Mouse (Mus musculus) midbrain, embryonic 11.5 days (tissue): ENCODE measurements around the gene Gin1. TPM values are rescaled to one million over a fixed set of nuclear protein-coding genes. Genes with fewer than 3 reads are reported as not detected.

Experiments
- ATAC-seq: fragments of 200-750 bp; cut with Nextera tagmentation; 2 replicates; pipeline ENCODE4 v1.8.0; 2017; ENCODE audit warnings: moderate TSS enrichment, moderate library complexity; ENCODE audit not compliant: low FRiP score
- DNase-seq: peaks from one replicate; pipeline ENCODE4 v3.0.0; 2015; ENCODE audit warnings: low spot score; ENCODE audit errors: missing footprints
- H3K27ac ChIP-seq: fragments of 300-500 bp; sonication (generic); 2 replicates; pipeline ENCODE4 v1.5.1; 2014; ENCODE audit warnings: low read depth, low read length
- H3K27me3 ChIP-seq: fragments of 300-500 bp; sonication (generic); 2 replicates; pipeline ENCODE4 v1.6.1; 2014; ENCODE audit warnings: mild to moderate bottlenecking, low read length, moderate library complexity, mixed read lengths; ENCODE audit not compliant: control insufficient read depth, insufficient read depth
- H3K36me3 ChIP-seq: fragments of 300-500 bp; sonication (generic); 2 replicates; pipeline ENCODE4 v1.6.1; 2014; ENCODE audit warnings: mild to moderate bottlenecking, low read length, moderate library complexity, mixed read lengths; ENCODE audit not compliant: control insufficient read depth, insufficient read depth
- H3K4me1 ChIP-seq: fragments of 300-500 bp; sonication (generic); 2 replicates; pipeline ENCODE4 v1.6.1; 2014; ENCODE audit warnings: low read length; ENCODE audit not compliant: control insufficient read depth, insufficient read depth
- H3K4me2 ChIP-seq: fragments of 300-500 bp; sonication (generic); 2 replicates; pipeline ENCODE4 v1.6.1; 2014; ENCODE audit warnings: mild to moderate bottlenecking, moderate library complexity
- H3K4me3 ChIP-seq: fragments of 300-500 bp; sonication (generic); 2 replicates; pipeline ENCODE4 v1.5.1; 2014; ENCODE audit warnings: low read depth, low read length
- H3K9ac ChIP-seq: fragments of 300-500 bp; sonication (generic); 2 replicates; pipeline ENCODE4 v1.6.1; 2014; ENCODE audit warnings: low read length
- H3K9me3 ChIP-seq: fragments of 300-500 bp; sonication (generic); 2 replicates; pipeline ENCODE4 v1.6.1; 2016; ENCODE audit warnings: low read length; ENCODE audit not compliant: control insufficient read depth
- WGBS: fragments of 180-500 bp; shearing (Covaris S2); extraction: QIAGEN DNeasy Blood & Tissue Kit; methylation state at CpG from one replicate; pipeline ENCODE4 v1.1.7; 2014; 5-methylcytosine and 5-hydroxymethylcytosine counted together
- polyA plus RNA-seq: library from polyadenylated mRNA; unstranded; fragments of >200 nt; fragmentation: Nextera tagmentation; extraction: Ambion mirVana; gene quantifications from 2 replicates; pipeline ENCODE4 v1.2.1, GENCODE M21; 2014

Gene Gin1
- 14.2 and 16.2 TPM in 2 replicates for polyA plus RNA-seq

DNA sequence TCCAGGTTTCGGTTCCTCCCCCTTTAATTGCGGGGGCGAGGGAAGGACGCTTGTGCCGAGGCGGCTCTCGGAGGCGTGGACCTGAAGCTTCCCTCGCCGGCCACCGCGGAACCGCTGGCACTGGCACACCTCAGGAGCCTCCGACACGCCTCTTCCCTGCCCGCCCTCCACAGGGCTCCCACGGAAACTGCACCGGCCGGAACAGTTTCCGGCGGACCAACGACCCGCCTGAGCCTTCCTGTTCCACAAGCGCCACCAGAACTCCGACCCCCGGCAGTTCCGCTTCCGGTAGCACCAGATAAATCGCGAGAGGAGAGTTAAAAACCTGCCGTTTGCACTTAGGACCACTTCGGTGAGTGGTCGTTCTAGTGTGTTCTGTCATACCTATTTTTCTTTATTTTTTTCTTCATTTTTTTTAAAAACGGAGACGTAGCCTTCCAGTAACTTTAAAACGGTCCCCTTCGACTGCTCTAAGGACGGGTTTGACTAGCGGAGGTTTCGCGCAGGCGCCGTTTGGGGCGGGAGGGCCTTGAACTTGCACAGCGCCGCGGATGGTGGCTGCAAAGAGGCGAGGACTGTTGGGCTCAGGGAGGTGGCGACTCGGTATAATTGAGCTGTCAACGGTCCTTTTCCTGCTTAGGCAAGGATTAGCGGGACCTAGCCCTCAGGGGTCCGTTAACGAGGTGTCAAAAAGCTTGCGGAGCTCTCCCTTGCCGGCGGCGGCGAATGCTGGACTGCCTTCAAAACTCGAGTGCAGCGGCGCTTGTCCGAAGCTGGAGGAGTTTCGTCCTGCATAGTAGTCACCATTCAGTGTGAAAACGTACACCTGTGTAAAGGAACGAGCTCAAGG lies at the start of gene Gin1, which contains the start of gene Ppip5k2:
Gene Gin1 (plus strand): TSS at position 269 of the 850 bp plus-strand sequence.
Gene Ppip5k2 (minus strand): TSS at position 508 of the 850 bp plus-strand sequence.
- under 1% methylated on average over 65 of the region's 66 CpGs for WGBS

DNA sequence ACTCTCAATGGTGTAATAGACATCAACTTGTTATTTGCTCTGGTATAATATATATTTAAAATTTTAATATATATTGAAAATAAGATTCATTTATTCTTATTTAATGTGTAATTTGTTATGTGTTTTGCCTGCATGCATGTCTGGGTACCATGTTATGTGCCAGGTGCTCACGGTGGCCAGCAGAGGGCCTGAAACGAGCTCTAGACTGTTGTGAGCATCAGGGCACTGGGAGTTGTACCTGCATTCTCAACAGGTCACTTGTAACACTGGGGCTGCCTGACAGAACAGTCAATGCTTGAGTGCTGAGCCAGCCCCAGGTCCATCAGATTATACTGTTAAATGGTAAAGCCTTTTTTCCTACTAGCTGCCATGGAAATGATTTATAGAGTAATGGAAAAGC lies 43.2 kb upstream of the Gin1 start:
- 82% methylated on average over 2 of the region's 2 CpGs for WGBS
- H3K4me3 ChIP-seq, result no peak overlapping the region
- 0 out of 2 replicates have a peak, but pooled peaks have one; percentile 42 for ATAC-seq
- no peak overlapping the region for H3K27ac ChIP-seq
- DNase-seq, result no peak
- H3K36me3 ChIP-seq, result no peaks in the 10 kb centered on the region
- no peaks in the 10 kb centered on the region for H3K4me1 ChIP-seq
- no peak overlapping the region for H3K4me2 ChIP-seq
- no peak overlapping the region for H3K9ac ChIP-seq
- H3K27me3 ChIP-seq, result no peaks in the 10 kb centered on the region
- H3K9me3 ChIP-seq, result no peaks in the 10 kb centered on the region

More for the DNA sequence above, at the start of gene Gin1, which contains the start of gene Ppip5k2:
- H3K27me3 ChIP-seq, result 0 out of 2 replicates have a peak, but pooled peaks cover 2% of the 10 kb centered on the region
- peak within 1 kb of the TSS; percentile 88 for H3K9ac ChIP-seq
- peak within 1 kb of the TSS; percentile 71 for H3K27ac ChIP-seq
- peak within 1 kb of the TSS; percentile 66 for H3K4me2 ChIP-seq
- peak; percentile 100 for DNase-seq
- H3K36me3 ChIP-seq, result no peaks in the 10 kb centered on the region
- peak within 1 kb of the TSS; percentile 76 for H3K4me3 ChIP-seq
- H3K4me1 ChIP-seq, result peaks cover 2% of the 10 kb centered on the region; the same call in 1 of the 2 replicates
- no peaks in the 10 kb centered on the region for H3K9me3 ChIP-seq
- peak; percentile 98 for ATAC-seq

DNA sequence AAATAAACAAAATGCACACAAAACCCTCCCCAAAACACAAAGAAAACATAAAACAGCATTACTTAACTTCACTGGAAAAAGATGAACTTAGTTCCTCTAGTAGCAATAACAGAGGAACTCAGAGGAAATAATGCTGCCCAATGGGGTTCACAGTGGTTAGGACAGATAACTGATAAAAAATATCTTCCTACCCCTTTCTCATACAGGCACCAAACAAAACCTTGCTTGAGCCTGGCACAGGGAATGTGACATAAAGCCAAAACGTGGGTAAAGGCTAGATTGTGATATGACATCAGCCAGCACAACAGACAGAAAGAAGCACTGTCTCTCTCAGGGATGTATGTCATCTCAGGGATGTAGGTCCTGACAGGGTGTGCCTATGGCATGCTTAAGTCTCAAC lies 40.6 kb upstream of the Gin1 start:
- no peak overlapping the region for H3K27ac ChIP-seq
- ATAC-seq, result no peak
- H3K4me2 ChIP-seq, result no peak overlapping the region
- H3K4me1 ChIP-seq, result no peaks in the 10 kb centered on the region
- no peak overlapping the region for H3K4me3 ChIP-seq
- H3K36me3 ChIP-seq, result no peaks in the 10 kb centered on the region
- no peak for DNase-seq
- no peaks in the 10 kb centered on the region for H3K9me3 ChIP-seq
- WGBS, result 82% methylated on average over 1 of the region's 1 CpGs
- no peaks in the 10 kb centered on the region for H3K27me3 ChIP-seq
- no peak overlapping the region for H3K9ac ChIP-seq

DNA sequence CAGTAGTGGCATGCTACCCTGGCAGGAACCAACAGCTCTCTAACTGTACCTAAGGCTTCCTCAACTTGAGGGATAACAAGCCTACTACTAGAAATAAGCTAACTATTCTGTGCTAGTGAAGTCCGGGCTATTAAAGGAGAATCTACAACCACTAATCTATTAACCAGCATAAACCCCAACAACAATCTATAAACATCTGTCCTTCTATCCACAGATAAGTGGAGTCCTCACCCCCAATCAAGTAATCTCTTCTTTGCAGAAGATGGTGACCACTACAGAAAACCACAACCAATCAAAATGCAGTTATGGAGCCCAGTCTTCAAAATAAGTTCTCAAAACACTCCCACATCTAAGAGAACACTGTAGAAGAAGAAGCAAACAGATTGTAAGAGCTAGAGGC lies 26.9 kb upstream of the Gin1 start:
- H3K4me2 ChIP-seq, result no peak overlapping the region
- H3K4me3 ChIP-seq, result no peak overlapping the region
- no peak overlapping the region for H3K9ac ChIP-seq
- H3K4me1 ChIP-seq, result no peaks in the 10 kb centered on the region
- no peaks in the 10 kb centered on the region for H3K27me3 ChIP-seq
- 92% methylated on average over 1 of the region's 1 CpGs for WGBS
- no peak overlapping the region for H3K27ac ChIP-seq
- ATAC-seq (no peak), DNase-seq (no peak)
- no peaks in the 10 kb centered on the region for H3K9me3 ChIP-seq
- peaks cover 10% of the 10 kb centered on the region; the same call in 1 of the 2 replicates for H3K36me3 ChIP-seq

DNA sequence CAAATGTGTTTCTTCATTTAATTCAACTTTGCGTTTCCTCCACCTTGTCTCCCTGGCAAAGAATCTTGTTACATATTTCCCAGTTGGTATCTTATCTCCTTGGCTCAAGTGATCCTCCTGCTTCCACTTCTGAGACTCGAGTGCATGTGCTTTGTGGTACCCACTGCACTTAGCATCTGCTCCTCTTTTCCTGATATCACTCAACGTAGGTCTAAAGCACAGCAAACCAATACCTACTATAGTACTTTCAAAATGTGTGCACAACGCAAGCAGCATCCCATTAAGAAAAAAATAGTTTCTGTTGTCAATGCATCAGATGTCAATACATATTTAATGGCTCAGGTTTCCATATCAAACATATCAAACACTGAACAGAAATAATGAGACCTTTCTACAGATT lies 24.3 kb upstream of the Gin1 start:
- WGBS, result 89% methylated on average over 4 of the region's 4 CpGs
- no peaks in the 10 kb centered on the region for H3K9me3 ChIP-seq
- no peak overlapping the region for H3K4me2 ChIP-seq
- no peak for DNase-seq
- no peaks in the 10 kb centered on the region for H3K4me1 ChIP-seq
- peaks cover 2% of the 10 kb centered on the region; the same call in 1 of the 2 replicates for H3K36me3 ChIP-seq
- H3K27me3 ChIP-seq, result no peaks in the 10 kb centered on the region
- H3K27ac ChIP-seq, result no peak overlapping the region
- no peak overlapping the region for H3K9ac ChIP-seq
- no peak for ATAC-seq
- H3K4me3 ChIP-seq, result no peak overlapping the region

DNA sequence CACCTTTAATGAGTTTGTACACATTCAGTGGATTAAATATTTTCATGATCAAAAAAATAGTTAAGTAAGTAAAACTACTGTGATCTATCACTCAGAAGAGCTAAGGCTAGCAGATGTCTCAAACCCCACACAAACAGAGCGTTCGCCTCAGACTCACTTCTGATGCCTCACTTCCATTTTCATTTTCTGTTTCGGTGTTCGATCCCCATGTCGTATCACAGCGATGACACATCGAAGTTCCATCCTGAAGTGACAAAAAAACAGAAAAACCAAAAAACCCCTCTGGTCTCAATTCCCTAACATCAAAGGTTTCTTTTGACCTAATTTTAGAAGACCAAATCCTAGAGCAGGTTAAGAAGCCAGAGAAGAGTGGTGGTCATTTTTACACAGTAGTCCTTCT lies 23.7 kb upstream of the Gin1 start:
- no peaks in the 10 kb centered on the region for H3K27me3 ChIP-seq
- no peak overlapping the region for H3K4me2 ChIP-seq
- no peak overlapping the region for H3K9ac ChIP-seq
- WGBS, result 98% methylated on average over 7 of the region's 7 CpGs
- H3K36me3 ChIP-seq, result peaks cover 2% of the 10 kb centered on the region; the same call in 1 of the 2 replicates
- H3K27ac ChIP-seq, result no peak overlapping the region
- DNase-seq (no peak), ATAC-seq (no peak)
- H3K4me1 ChIP-seq, result no peaks in the 10 kb centered on the region
- H3K9me3 ChIP-seq, result no peaks in the 10 kb centered on the region
- no peak overlapping the region for H3K4me3 ChIP-seq

DNA sequence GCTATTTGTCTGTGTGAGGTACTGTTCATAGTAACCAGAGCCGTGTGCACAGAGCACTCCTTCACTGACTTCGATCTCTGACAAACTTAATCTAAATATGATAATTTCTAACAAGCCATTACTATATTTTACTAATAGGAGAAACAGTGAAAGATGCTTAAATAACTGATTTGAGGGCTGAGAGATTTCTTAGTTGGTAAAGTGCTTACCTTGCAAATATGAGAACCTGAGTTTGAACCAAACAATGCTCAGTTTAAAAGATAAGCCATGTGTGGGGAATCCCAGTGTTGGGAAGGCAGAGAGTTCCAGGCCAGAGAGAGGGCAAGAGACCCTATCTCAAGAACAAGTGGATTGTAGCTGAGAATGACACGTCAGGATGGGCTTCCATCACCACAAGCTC lies 21.8 kb upstream of the Gin1 start:
- no peaks in the 10 kb centered on the region for H3K9me3 ChIP-seq
- H3K27ac ChIP-seq, result no peak overlapping the region
- H3K4me2 ChIP-seq, result no peak overlapping the region
- 93% methylated on average over 3 of the region's 3 CpGs for WGBS
- no peak overlapping the region for H3K9ac ChIP-seq
- no peak overlapping the region for H3K4me3 ChIP-seq
- H3K4me1 ChIP-seq, result no peaks in the 10 kb centered on the region
- no peak for DNase-seq
- peaks cover 7% of the 10 kb centered on the region; the same call in 1 of the 2 replicates for H3K36me3 ChIP-seq
- ATAC-seq, result no peak
- H3K27me3 ChIP-seq, result no peaks in the 10 kb centered on the region

DNA sequence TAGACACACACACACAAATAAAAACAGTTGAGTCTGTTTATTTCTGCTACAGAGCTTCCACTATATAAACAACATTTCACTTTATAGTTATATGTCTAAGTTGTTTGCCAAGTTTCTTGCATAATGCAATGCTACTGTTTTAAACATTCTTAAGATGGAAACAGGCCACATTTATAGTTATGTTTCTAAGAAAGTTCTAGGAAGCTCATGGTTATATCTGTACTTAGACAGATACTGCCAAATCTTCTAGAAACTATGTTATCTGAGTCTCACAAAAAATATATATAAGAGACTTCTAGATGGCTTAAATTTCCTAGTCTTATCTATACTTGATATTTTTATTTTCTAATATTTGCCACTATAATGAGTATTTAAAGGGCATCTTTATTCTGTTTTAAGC lies 16.8 kb upstream of the Gin1 start:
- ATAC-seq, result no peak
- no peak overlapping the region for H3K4me2 ChIP-seq
- H3K27me3 ChIP-seq, result no peaks in the 10 kb centered on the region
- DNase-seq, result peak; percentile 2
- no peak overlapping the region for H3K27ac ChIP-seq
- no peaks in the 10 kb centered on the region for H3K4me1 ChIP-seq
- no peak overlapping the region for H3K4me3 ChIP-seq
- no peaks in the 10 kb centered on the region for H3K9me3 ChIP-seq
- H3K36me3 ChIP-seq, result peaks cover 7% of the 10 kb centered on the region; the same call in 1 of the 2 replicates
- H3K9ac ChIP-seq, result no peak overlapping the region

DNA sequence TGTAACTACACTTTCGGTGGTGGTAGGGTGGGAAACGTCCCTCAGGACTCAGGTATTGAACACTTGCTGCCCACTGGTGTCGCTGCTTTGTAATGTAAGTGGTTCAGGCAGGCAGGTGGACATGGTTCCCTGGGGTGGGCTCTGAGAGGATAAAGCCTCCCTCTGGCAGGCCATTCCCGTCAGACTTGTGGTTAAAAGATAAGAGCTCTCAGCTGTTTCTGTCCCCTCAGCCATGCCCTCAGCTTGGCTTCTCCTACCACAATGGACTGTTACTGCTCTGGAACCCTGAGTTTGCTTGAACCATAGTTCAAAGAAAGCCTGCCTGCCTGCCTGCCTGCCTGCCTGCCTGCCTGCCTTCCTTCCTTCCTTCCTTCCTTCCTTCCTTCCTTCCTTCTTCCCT lies 15.6 kb upstream of the Gin1 start:
- Histone ChIP-seq H3K4me1 (no peaks in the 10 kb centered on the region), H3K9ac (no peak overlapping the region), H3K36me3 (peaks cover 7% of the 10 kb centered on the region; the same call in 1 of the 2 replicates), H3K27me3 (no peaks in the 10 kb centered on the region), H3K27ac (no peak overlapping the region), H3K4me2 (no peak overlapping the region), H3K9me3 (no peaks in the 10 kb centered on the region), H3K4me3 (no peak overlapping the region)
- DNase-seq, result peak; percentile 8
- WGBS, result 78% methylated on average over 4 of the region's 4 CpGs
- ATAC-seq, result no peak
